ENCODE assay signal across 8 mouse cellular contexts in the genomic region with DNA sequence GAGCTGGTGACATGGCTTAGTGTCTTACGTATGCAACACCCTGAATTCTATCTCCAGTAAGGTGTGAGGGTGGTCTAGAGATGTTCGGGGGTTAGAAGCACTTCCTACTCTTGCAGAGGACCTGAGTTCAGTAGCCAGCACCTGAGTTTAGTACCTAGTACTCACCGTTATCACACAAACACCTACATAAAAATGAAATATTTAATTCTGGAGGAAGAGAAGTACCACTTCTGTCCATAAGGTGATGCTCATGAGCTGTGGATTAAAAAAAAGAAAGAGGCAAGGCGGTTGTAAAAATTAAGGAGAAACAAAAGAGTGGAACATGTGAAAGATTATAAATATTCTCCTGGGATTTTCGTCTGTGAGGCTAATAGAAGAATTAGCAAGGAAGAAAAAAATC. TPM values are rescaled to one million over a fixed set of nuclear protein-coding genes. Genes with fewer than 3 reads are reported as not detected.
A peak's percentile ranks its signal among the peaks of the same experiment; 100 is the strongest.
DNase-seq lines count a peak whose midpoint lies in the region; ATAC-seq and TF ChIP-seq lines count a peak whose summit lies in the region.

No protein-coding gene starts in this region.

- no peaks in the 10 kb centered on the region for H3K9me3 ChIP-seq in intestine, postnatal 0 days (ENCODE audit: control insufficient read depth)
- no peaks in the 10 kb centered on the region for H3K9me3 ChIP-seq in intestine, embryonic 16.5 days (ENCODE audit: control insufficient read depth, low read length)
- no peaks in the 10 kb centered on the region for H3K9me3 ChIP-seq in forebrain, embryonic 14.5 days (replicated peaks; ENCODE audit: control insufficient read depth, low read length)
- no peaks in the 10 kb centered on the region for H3K9me3 ChIP-seq in liver, embryonic 14.5 days (ENCODE audit: control insufficient read depth, low read length)

- 34% methylated on average over 5 of the region's 5 CpGs for WGBS in intestine, postnatal 0 days
- 35% methylated on average over 5 of the region's 5 CpGs for WGBS in intestine, embryonic 16.5 days
- WGBS in forebrain, embryonic 14.5 days, result 32% methylated on average over 5 of the region's 5 CpGs
- WGBS in liver, embryonic 14.5 days (ENCODE audit: insufficient replicate concordance), result 24% methylated on average over 5 of the region's 5 CpGs

- peak; percentile 79 for TF ChIP-seq CTCF in intestine, postnatal 0 days (IDR thresholded peaks at IDR 0.05; ENCODE audit: low read depth)
- peak; percentile 49 for TF ChIP-seq CTCF in liver, embryonic 14.5 days (IDR thresholded peaks at IDR 0.05; ENCODE audit: low read depth)

- no peak for TF ChIP-seq EP300 in liver, embryonic 14.5 days (IDR thresholded peaks at IDR 0.05; ENCODE audit: low read depth)

- no peak overlapping the region for H3K9ac ChIP-seq in intestine, postnatal 0 days (ENCODE audit: low read depth, low read length)
- no peak overlapping the region for H3K9ac ChIP-seq in intestine, embryonic 16.5 days (ENCODE audit: low read depth, low read length)
- H3K9ac ChIP-seq in forebrain, embryonic 14.5 days (ENCODE audit: low read length), result no peak overlapping the region
- H3K9ac ChIP-seq in liver, embryonic 14.5 days (replicated peaks), result no peak overlapping the region

- ATAC-seq in intestine, postnatal 0 days, result no peak
- no peak for ATAC-seq in intestine, embryonic 16.5 days
- ATAC-seq in forebrain, embryonic 14.5 days, result 0 out of 2 replicates have a peak, but pooled peaks have one; percentile 12
- no peak for ATAC-seq in liver, embryonic 14.5 days (ENCODE audit: insufficient read depth)
- ATAC-seq in monocyte, adult 5-6 weeks (replicated peaks; ENCODE audit: insufficient number of reproducible peaks, low FRiP score, low TSS enrichment, poor library complexity, severe bottlenecking), result no peak

- no peak overlapping the region for H3K4me2 ChIP-seq in intestine, postnatal 0 days (replicated peaks; ENCODE audit: low read depth)
- no peak overlapping the region for H3K4me2 ChIP-seq in intestine, embryonic 16.5 days (ENCODE audit: low read depth, low read length)
- H3K4me2 ChIP-seq in forebrain, embryonic 14.5 days (ENCODE audit: low read length), result no peak overlapping the region
- no peak overlapping the region for H3K4me2 ChIP-seq in liver, embryonic 14.5 days (ENCODE audit: low read depth)

- H3K36me3 ChIP-seq in intestine, postnatal 0 days (ENCODE audit: control insufficient read depth, insufficient read depth), result no peaks in the 10 kb centered on the region
- H3K36me3 ChIP-seq in intestine, embryonic 16.5 days (ENCODE audit: control insufficient read depth, insufficient read depth, low read length), result no peaks in the 10 kb centered on the region
- H3K36me3 ChIP-seq in forebrain, embryonic 14.5 days (ENCODE audit: control insufficient read depth, insufficient read depth, low read length), result no peaks in the 10 kb centered on the region
- H3K36me3 ChIP-seq in liver, embryonic 14.5 days (replicated peaks; ENCODE audit: control insufficient read depth, insufficient read depth, low read depth), result no peaks in the 10 kb centered on the region
- no peaks in the 10 kb centered on the region for H3K36me3 ChIP-seq in splenic B cell, adult 2 months (ENCODE audit: control insufficient read depth, insufficient read depth, low read length, poor library complexity, severe bottlenecking)

- H3K4me3 ChIP-seq in intestine, postnatal 0 days (ENCODE audit: low read depth, low read length), result no peak overlapping the region
- no peak overlapping the region for H3K4me3 ChIP-seq in intestine, embryonic 16.5 days (ENCODE audit: low read length)
- no peak overlapping the region for H3K4me3 ChIP-seq in forebrain, embryonic 14.5 days (ENCODE audit: low read depth, low read length)
- H3K4me3 ChIP-seq in liver, embryonic 14.5 days (ENCODE audit: insufficient read depth in 1 of 2, low read depth in 2 of 2, low read length in 2 of 2), result no peak overlapping the region

- no peak overlapping the region for H3K27ac ChIP-seq in intestine, postnatal 0 days (ENCODE audit: low read depth, low read length)
- H3K27ac ChIP-seq in intestine, embryonic 16.5 days (ENCODE audit: low read length), result no peak overlapping the region
- H3K27ac ChIP-seq in forebrain, embryonic 14.5 days (ENCODE audit: low read depth, low read length), result peak overlapping the region; percentile 76; the same call in 1 of the 2 replicates
- H3K27ac ChIP-seq in liver, embryonic 14.5 days, result no peak overlapping the region

- DNase-seq in MN1 (ENCODE audit: low spot score), result peak; percentile 13
- peak; percentile 62 for DNase-seq in forebrain, embryonic 14.5 days (ENCODE audit: low spot score)
- no peak for DNase-seq in liver, embryonic 14.5 days (ENCODE audit: low read depth in 3 of 3, low spot score in 3 of 3)
- DNase-seq in splenic B cell, adult 2 months (ENCODE audit: low read depth, low spot score), result peak; percentile 42
- no peak for DNase-seq in urinary bladder, postnatal 14 days (ENCODE audit: low spot score)

- H3K27me3 ChIP-seq in intestine, postnatal 0 days (replicated peaks; ENCODE audit: control insufficient read depth, insufficient read depth, low read length), result peaks cover 12% of the 10 kb centered on the region; the same call in 1 of the 2 replicates
- peaks cover 2% of the 10 kb centered on the region; the same call in 1 of the 2 replicates for H3K27me3 ChIP-seq in intestine, embryonic 16.5 days (replicated peaks; ENCODE audit: control insufficient read depth, insufficient read depth, low read length)
- no peaks in the 10 kb centered on the region for H3K27me3 ChIP-seq in forebrain, embryonic 14.5 days (replicated peaks; ENCODE audit: control insufficient read depth, insufficient read depth, low read length)
- peaks cover 49% of the 10 kb centered on the region for H3K27me3 ChIP-seq in liver, embryonic 14.5 days (ENCODE audit: control insufficient read depth, insufficient read depth, low read length)
- no peaks in the 10 kb centered on the region; the same call in none of the 2 replicates for H3K27me3 ChIP-seq in splenic B cell, adult 2 months (ENCODE audit: control insufficient read depth, insufficient read depth, low read length, poor library complexity, severe bottlenecking)

- no peaks in the 10 kb centered on the region for H3K4me1 ChIP-seq in intestine, postnatal 0 days (replicated peaks; ENCODE audit: control insufficient read depth, insufficient read depth, low read length)
- peaks cover 11% of the 10 kb centered on the region for H3K4me1 ChIP-seq in intestine, embryonic 16.5 days (ENCODE audit: control insufficient read depth, insufficient read depth, low read length)
- peaks cover 18% of the 10 kb centered on the region for H3K4me1 ChIP-seq in forebrain, embryonic 14.5 days (ENCODE audit: control insufficient read depth, insufficient read depth, low read length)
- H3K4me1 ChIP-seq in liver, embryonic 14.5 days (replicated peaks; ENCODE audit: control insufficient read depth in 2 of 2, insufficient read depth in 2 of 2, low read length in 1 of 2), result 0 out of 4 replicates have a peak, but pooled peaks cover 0 to 1% of the 10 kb centered on the region in 2 experiments

RNA-seq across cellular contexts. Expression of gene Rimklb, which starts 2.1 kb away (rescaled TPM):
- polyA plus RNA-seq in intestine, postnatal 0 days (2015; fragmentation: Nextera tagmentation; extraction: Ambion mirVana), result 1.3 and 1.5 TPM in 2 replicates
- polyA plus RNA-seq in intestine, embryonic 16.5 days (2015; fragmentation: Nextera tagmentation; extraction: Ambion mirVana), result 3.5 and 3.7 TPM in 2 replicates
- polyA plus RNA-seq in forebrain, embryonic 14.5 days (2014; fragmentation: Nextera tagmentation; extraction: Ambion mirVana), result 105 and 108 TPM in 2 replicates
- 0.74 and 0.78 TPM in 2 replicates for polyA plus RNA-seq in liver, embryonic 14.5 days (2012; rRNA removed)
- 0.53 and 1.1 TPM in 2 replicates for polyA plus RNA-seq in liver, embryonic 14.5 days (2014; fragmentation: Nextera tagmentation; extraction: Ambion mirVana)
- total RNA-seq in monocyte, adult 5-6 weeks (2017), result not detected in 3 replicates

RNA-seq across cellular contexts. Expression of gene Mfap5, which starts 9.1 kb away (rescaled TPM):
- polyA plus RNA-seq in intestine, postnatal 0 days (2015; fragmentation: Nextera tagmentation; extraction: Ambion mirVana), result 23.6 and 30.5 TPM in 2 replicates
- 8.8 and 9.2 TPM in 2 replicates for polyA plus RNA-seq in intestine, embryonic 16.5 days (2015; fragmentation: Nextera tagmentation; extraction: Ambion mirVana)
- 1.1 and 1.8 TPM in 2 replicates for polyA plus RNA-seq in forebrain, embryonic 14.5 days (2014; fragmentation: Nextera tagmentation; extraction: Ambion mirVana)
- polyA plus RNA-seq in liver, embryonic 14.5 days (2012; rRNA removed), result 0.11 TPM in 2 replicates
- not detected in 2 replicates for polyA plus RNA-seq in liver, embryonic 14.5 days (2014; fragmentation: Nextera tagmentation; extraction: Ambion mirVana)
- total RNA-seq in monocyte, adult 5-6 weeks (2017), result not detected in 3 replicates

RNA-seq across cellular contexts. Expression of gene Aicda, which starts 57.1 kb away (rescaled TPM):
- not detected in 2 replicates for polyA plus RNA-seq in intestine, postnatal 0 days (2015; fragmentation: Nextera tagmentation; extraction: Ambion mirVana)
- polyA plus RNA-seq in intestine, embryonic 16.5 days (2015; fragmentation: Nextera tagmentation; extraction: Ambion mirVana), result not detected in 2 replicates
- polyA plus RNA-seq in forebrain, embryonic 14.5 days (2014; fragmentation: Nextera tagmentation; extraction: Ambion mirVana), result 0.43 and 0.52 TPM in 2 replicates
- polyA plus RNA-seq in liver, embryonic 14.5 days (2012; rRNA removed), result not detected in 2 replicates
- not detected in 2 replicates for polyA plus RNA-seq in liver, embryonic 14.5 days (2014; fragmentation: Nextera tagmentation; extraction: Ambion mirVana)
- total RNA-seq in monocyte, adult 5-6 weeks (2017), result 1.6 TPM in 1 of 3 replicates, not detected in the others

Comparison
In these comparisons a context has a peak if more than half of its experiments do, and no peak if none do; other contexts are left out.
1. DNase-seq: peak in MN1 (single experiment), forebrain, embryonic 14.5 days (single experiment) and splenic B cell, adult 2 months (single experiment); none in liver, embryonic 14.5 days (0 of 3) and urinary bladder, postnatal 14 days (single experiment).
2. RNA of gene Rimklb, which starts 2.1 kb away (polyA plus RNA-seq): 105 to 108 TPM in forebrain, embryonic 14.5 days; 3.5 to 3.7 TPM in intestine, embryonic 16.5 days, 1.3 to 1.5 TPM in intestine, postnatal 0 days and 0.53 to 1.1 TPM in liver, embryonic 14.5 days; every median in the first group is over 10 times any median in the second.